17 mouse cellular contexts compared by ENCODE assay signal in genomic region chr13:35601560-35602135, GRCm38 (mm10).
"Had no signal": no experiment of that assay in that cellular context is flagged by ENCODE, and none has a peak within 500 bp of the region (broad histone marks: within the 10 kb centered on the region; RNA-seq: fewer than 3 reads in every experiment).

No protein-coding gene starts in this region.

- H3K27me3 ChIP-seq: lung, embryonic 15.5 days; megakaryocyte, embryonic 14.5 days; midbrain, embryonic 12.5 days; neural tube, embryonic 12.5 days; stomach, embryonic 15.5 days had no signal

- H3K4me3 ChIP-seq: lung, embryonic 15.5 days; megakaryocyte, embryonic 14.5 days; midbrain, embryonic 12.5 days; neural tube, embryonic 12.5 days; stomach, embryonic 15.5 days had no signal

- DNase-seq: liver, postnatal 0 days; lung, adult 2 months; lung, postnatal 14 days; lung, postnatal 36 days; midbrain, embryonic 14.5 days; right cerebral cortex, postnatal 14 days; thymus, adult 2 months; thymus, postnatal 25 days; thymus, postnatal 4 days had no signal

- H3K4me1 ChIP-seq: lung, embryonic 15.5 days; midbrain, embryonic 12.5 days; neural tube, embryonic 12.5 days had no signal

- H3K36me3 ChIP-seq: lung, embryonic 15.5 days; midbrain, embryonic 12.5 days; neural tube, embryonic 12.5 days; stomach, embryonic 15.5 days had no signal

- H3K27ac ChIP-seq: lung, embryonic 15.5 days; macrophage; midbrain, embryonic 12.5 days; neural tube, embryonic 12.5 days; stomach, embryonic 15.5 days; stomach, postnatal 0 days had no signal

- H3K9me3 ChIP-seq: lung, embryonic 15.5 days; midbrain, embryonic 12.5 days; neural tube, embryonic 12.5 days; stomach, embryonic 15.5 days had no signal

- H3K4me2 ChIP-seq: lung, embryonic 15.5 days; midbrain, embryonic 12.5 days; neural tube, embryonic 12.5 days; stomach, embryonic 15.5 days had no signal

- ATAC-seq: liver, postnatal 0 days; lung, postnatal 0 days had no signal

- H3K9ac ChIP-seq: liver, postnatal 0 days; lung, embryonic 15.5 days; midbrain, embryonic 12.5 days; neural tube, embryonic 12.5 days; stomach, embryonic 15.5 days had no signal
